ENCODE assay signal across 9 mouse cellular contexts in the genomic region with DNA sequence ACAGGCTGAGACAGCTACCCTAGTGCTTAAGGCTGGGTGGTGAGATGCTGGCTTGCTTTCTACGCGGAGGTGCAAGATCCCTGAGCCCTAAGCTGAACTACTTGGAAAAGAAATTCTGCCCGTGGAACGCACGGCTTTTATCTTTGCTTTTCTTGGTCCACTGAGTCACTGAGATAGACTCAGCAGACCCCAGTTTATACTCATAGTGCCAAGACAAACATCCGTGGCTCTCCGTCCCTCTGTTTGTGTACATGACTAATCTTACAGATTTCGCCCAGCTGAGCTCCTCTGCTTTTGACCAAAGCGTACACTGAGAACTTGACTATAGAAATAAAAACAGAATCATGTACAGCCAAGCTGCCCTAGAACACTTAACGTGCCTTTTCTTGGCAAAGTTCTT.
DNase-seq lines count a peak whose midpoint lies in the region; ATAC-seq and TF ChIP-seq lines count a peak whose summit lies in the region.
"Had no signal": no experiment of that assay in that cellular context is flagged by ENCODE, and none has a peak within 500 bp of the region (broad histone marks: within the 10 kb centered on the region; RNA-seq: fewer than 3 reads in every experiment).

No protein-coding gene starts in this region.

- H3K27me3 ChIP-seq in kidney, embryonic 14.5 days (ENCODE audit: control insufficient read depth, insufficient read depth, low read length) = no peaks in the 10 kb centered on the region
- H3K27me3 ChIP-seq in MEL (ENCODE audit: control insufficient read depth in 1 of 2, insufficient read depth in 2 of 2, low read length in 2 of 2) = no peaks in the 10 kb centered on the region; a peak in 1 of 4 replicates
- no peaks in the 10 kb centered on the region for H3K27me3 ChIP-seq in embryonic facial prominence, embryonic 14.5 days (replicated peaks; ENCODE audit: control insufficient read depth, insufficient read depth, low read length)
- no peaks in the 10 kb centered on the region for H3K27me3 ChIP-seq in liver, embryonic 13.5 days

- H3K4me3 ChIP-seq in kidney, embryonic 14.5 days (ENCODE audit: low read length) = 0 out of 2 replicates have a peak overlapping the region, but pooled peaks have one; percentile 2
- peak overlapping the region; percentile 66 to 72; a peak in 3 of 4 replicates for H3K4me3 ChIP-seq in MEL (ENCODE audit: control insufficient read depth in 1 of 2, insufficient read depth in 1 of 2, low read depth in 2 of 2, low read length in 2 of 2)
- H3K4me3 ChIP-seq in embryonic facial prominence, embryonic 14.5 days (ENCODE audit: low read depth, low read length) = peak overlapping the region; percentile 40
- H3K4me3 ChIP-seq in liver, embryonic 13.5 days (replicated peaks) = 0 out of 2 replicates have a peak overlapping the region, but pooled peaks have one; percentile 45

- TF ChIP-seq POLR2A in MEL (IDR thresholded peaks at IDR 0.05; ENCODE audit: control insufficient read depth in 1 of 2, insufficient read depth in 1 of 2, low read depth in 1 of 2, low read length in 2 of 2, poor library complexity in 1 of 2) = no peak

- no peaks in the 10 kb centered on the region for H3K9me3 ChIP-seq in kidney, embryonic 14.5 days (ENCODE audit: control insufficient read depth, low read length)
- no peaks in the 10 kb centered on the region for H3K9me3 ChIP-seq in MEL (replicated peaks; ENCODE audit: insufficient read depth, low read length)
- H3K9me3 ChIP-seq in embryonic facial prominence, embryonic 14.5 days (ENCODE audit: control insufficient read depth, low read length) = no peaks in the 10 kb centered on the region
- no peaks in the 10 kb centered on the region for H3K9me3 ChIP-seq in liver, embryonic 13.5 days (replicated peaks)

- TF ChIP-seq CTCF in MEL (IDR thresholded peaks at IDR 0.05 in 2 of 3, conservative IDR thresholded peaks at IDR 0.05 in 1 of 3; ENCODE audit: control insufficient read depth in 1 of 3, insufficient read depth in 1 of 3, low read depth in 2 of 3, low read length in 3 of 3, poor library complexity in 1 of 3, severe bottlenecking in 1 of 3) = no peak

- no peak for DNase-seq in kidney, adult 8-10 months
- DNase-seq in MEL (ENCODE audit: low read depth, low spot score) = no peak
- no peak for DNase-seq in embryonic facial prominence, embryonic 14.5 days (ENCODE audit: low spot score)
- DNase-seq in liver, embryonic 13.5 days = no peak
- DNase-seq in spleen, adult 12 weeks (ENCODE audit: low spot score) = no peak
- DNase-seq in cerebellum, postnatal 4 days (ENCODE audit: low spot score in 2 of 2) = no peak
- DNase-seq: layer of hippocampus, adult 9-11 months had no signal

- TF ChIP-seq RAD21 in MEL (IDR thresholded peaks at IDR 0.05; ENCODE audit: low read depth, low read length) = no peak

- 54% methylated on average over 10 of the region's 10 CpGs for WGBS in kidney, embryonic 14.5 days
- WGBS in embryonic facial prominence, embryonic 14.5 days = 52% methylated on average over 10 of the region's 10 CpGs
- 49% methylated on average over 10 of the region's 10 CpGs for WGBS in liver, embryonic 13.5 days (ENCODE audit: insufficient replicate concordance)

- no peaks in the 10 kb centered on the region for H3K79me2 ChIP-seq in MEL (ENCODE audit: control insufficient read depth, insufficient read depth, low read length, poor library complexity)

- H3K27ac ChIP-seq in kidney, embryonic 14.5 days (ENCODE audit: low read depth, low read length) = peak overlapping the region; percentile 73
- H3K27ac ChIP-seq in MEL (ENCODE audit: control insufficient read depth, low read depth, low read length) = no peak overlapping the region
- H3K27ac ChIP-seq in embryonic facial prominence, embryonic 14.5 days (replicated peaks; ENCODE audit: low read depth, low read length) = peak overlapping the region; percentile 44; the same call in 1 of the 2 replicates
- H3K27ac ChIP-seq in liver, embryonic 13.5 days = no peak overlapping the region; the same call in 1 of the 2 replicates

- no peak for TF ChIP-seq EP300 in MEL (IDR thresholded peaks at IDR 0.05; ENCODE audit: low read depth in 1 of 2, low read length in 2 of 2)

- H3K36me3 ChIP-seq in kidney, embryonic 14.5 days (ENCODE audit: control insufficient read depth, insufficient read depth, low read length) = no peaks in the 10 kb centered on the region
- 0 out of 4 replicates have a peak, but pooled peaks cover 0 to 2% of the 10 kb centered on the region in 2 experiments for H3K36me3 ChIP-seq in MEL (ENCODE audit: control insufficient read depth in 1 of 2, insufficient read depth in 2 of 2, low read length in 2 of 2)
- no peaks in the 10 kb centered on the region for H3K36me3 ChIP-seq in embryonic facial prominence, embryonic 14.5 days (ENCODE audit: control insufficient read depth, insufficient read depth, low read length)
- no peaks in the 10 kb centered on the region for H3K36me3 ChIP-seq in liver, embryonic 13.5 days

- H3K9ac ChIP-seq in kidney, embryonic 14.5 days (ENCODE audit: low read depth, low read length) = 0 out of 2 replicates have a peak overlapping the region, but pooled peaks have one; percentile 5
- no peak overlapping the region for H3K9ac ChIP-seq in MEL (ENCODE audit: control insufficient read depth, low read depth, low read length, poor library complexity, severe bottlenecking)
- H3K9ac ChIP-seq in embryonic facial prominence, embryonic 14.5 days (ENCODE audit: low read depth, low read length) = no peak overlapping the region
- no peak overlapping the region for H3K9ac ChIP-seq in liver, embryonic 13.5 days

- peak; percentile 50; the same call in 1 of the 2 replicates for ATAC-seq in kidney, embryonic 14.5 days (ENCODE audit: low FRiP score, low TSS enrichment)
- no peak; the same call in 1 of the 2 replicates for ATAC-seq in embryonic facial prominence, embryonic 14.5 days (ENCODE audit: low read depth)
- no peak for ATAC-seq in liver, embryonic 13.5 days (ENCODE audit: low read depth)
- no peak for ATAC-seq in CD4-positive, CD25-positive, alpha-beta regulatory T cell, adult 4 months

- H3K4me2 ChIP-seq in kidney, embryonic 14.5 days (replicated peaks; ENCODE audit: low read depth, low read length) = peak overlapping the region; percentile 32; the same call in 1 of the 2 replicates
- peak overlapping the region; percentile 59 for H3K4me2 ChIP-seq in embryonic facial prominence, embryonic 14.5 days (ENCODE audit: low read depth, low read length)
- H3K4me2 ChIP-seq in liver, embryonic 13.5 days = peak overlapping the region; percentile 62

- H3K4me1 ChIP-seq in kidney, embryonic 14.5 days (ENCODE audit: control insufficient read depth, insufficient read depth, low read length) = peaks cover 14% of the 10 kb centered on the region
- no peaks in the 10 kb centered on the region for H3K4me1 ChIP-seq in MEL (ENCODE audit: control insufficient read depth in 1 of 2, insufficient read depth in 2 of 2, low read length in 2 of 2)
- H3K4me1 ChIP-seq in embryonic facial prominence, embryonic 14.5 days (ENCODE audit: control insufficient read depth, insufficient read depth, low read length) = peaks cover 10% of the 10 kb centered on the region
- peaks cover 30% of the 10 kb centered on the region for H3K4me1 ChIP-seq in liver, embryonic 13.5 days (replicated peaks)

TF ChIP-seq in MEL, 35 proteins besides CTCF, POLR2A, EP300 and RAD21:
- no peak for TF ChIP-seq ELF1 (IDR thresholded peaks at IDR 0.05; ENCODE audit: low read depth, low read length)
- no peak for TF ChIP-seq E2F4 (IDR thresholded peaks at IDR 0.05; ENCODE audit: borderline replicate concordance, low read depth, low read length)
- no peak for TF ChIP-seq TBP (IDR thresholded peaks at IDR 0.05; ENCODE audit: low read depth, low read length)
- no peak for TF ChIP-seq CHD2 (IDR thresholded peaks at IDR 0.05; ENCODE audit: low read length)
- no peak for TF ChIP-seq JUND (IDR thresholded peaks at IDR 0.05; ENCODE audit: low read depth, low read length)
- no peak for TF ChIP-seq GATA1 (IDR thresholded peaks at IDR 0.05; ENCODE audit: low read depth, low read length)
- no peak for TF ChIP-seq ZKSCAN1 (IDR thresholded peaks at IDR 0.05; ENCODE audit: low read depth, low read length)
- no peak for TF ChIP-seq GABPA (IDR thresholded peaks at IDR 0.05; ENCODE audit: low read depth, low read length)
- no peak for TF ChIP-seq POLR2AphosphoS2 (IDR thresholded peaks at IDR 0.05; ENCODE audit: low read length)
- TF ChIP-seq MYB (IDR thresholded peaks at IDR 0.05; ENCODE audit: low read depth, low read length) = no peak
- no peak for TF ChIP-seq BHLHE40 (IDR thresholded peaks at IDR 0.05; ENCODE audit: borderline replicate concordance, low read depth, low read length)
- no peak for TF ChIP-seq TCF12 (IDR thresholded peaks at IDR 0.05; ENCODE audit: low read depth, low read length)
- TF ChIP-seq UBTF (IDR thresholded peaks at IDR 0.05; ENCODE audit: borderline replicate concordance, insufficient read depth, low read depth, low read length) = no peak
- TF ChIP-seq HCFC1 (IDR thresholded peaks at IDR 0.05; ENCODE audit: low read depth, low read length) = no peak
- no peak for TF ChIP-seq MEF2A (IDR thresholded peaks at IDR 0.05; ENCODE audit: extremely low read depth, insufficient replicate concordance, low read depth, low read length, poor library complexity, severe bottlenecking)
- no peak for TF ChIP-seq ZMIZ1 (IDR thresholded peaks at IDR 0.05; ENCODE audit: low read depth, low read length)

Comparison
In these comparisons a context has a peak if more than half of its experiments do, and no peak if none do; other contexts are left out.
1. H3K27ac ChIP-seq: peak in kidney, embryonic 14.5 days (single experiment) and embryonic facial prominence, embryonic 14.5 days (single experiment); none in MEL (single experiment) and liver, embryonic 13.5 days (single experiment).
2. H3K4me3 ChIP-seq: peak in every context shown above with its lines; median percentile 69 in MEL; 45 in liver, embryonic 13.5 days; 40 in embryonic facial prominence, embryonic 14.5 days; 2 in kidney, embryonic 14.5 days.
3. Peak in every context shown above with its lines, with median percentiles within 50 percentile points of each other: H3K4me2 ChIP-seq.